Comparison of ENCODE assay signal across 8 mouse cellular contexts in genomic region chr15:83432231-83433031, GRCm38 (mm10). TPM values are rescaled to one million over a fixed set of nuclear protein-coding genes. Genes with fewer than 3 reads are reported as not detected.
DNase-seq lines count a peak whose midpoint lies in the region; ATAC-seq and TF ChIP-seq lines count a peak whose summit lies in the region.

No protein-coding gene starts in this region.

- no peaks in the 10 kb centered on the region for H3K27me3 ChIP-seq in CH12.LX (replicated peaks)
- H3K27me3 ChIP-seq in kidney, embryonic 14.5 days (ENCODE audit: control insufficient read depth, insufficient read depth, low read length) = no peaks in the 10 kb centered on the region
- no peaks in the 10 kb centered on the region for H3K27me3 ChIP-seq in forebrain, embryonic 15.5 days

- TF ChIP-seq CTCF in CH12.LX (conservative IDR thresholded peaks at IDR 0.05 in 1 of 2, IDR thresholded peaks at IDR 0.05 in 1 of 2; ENCODE audit: low read depth in 2 of 2, low read length in 2 of 2) = no peak

- peak overlapping the region; percentile 85 for H3K4me2 ChIP-seq in CH12.LX (ENCODE audit: insufficient read depth, low read depth, poor library complexity, severe bottlenecking)
- peak overlapping the region; percentile 6 for H3K4me2 ChIP-seq in kidney, embryonic 14.5 days (replicated peaks; ENCODE audit: low read depth, low read length)
- no peak overlapping the region for H3K4me2 ChIP-seq in forebrain, embryonic 15.5 days (replicated peaks)

- peak overlapping the region; percentile 37 to 58 (median 52) for H3K4me3 ChIP-seq in CH12.LX (replicated peaks in 1 of 3; ENCODE audit: low read depth in 2 of 3, low read length in 2 of 3, poor library complexity in 1 of 3)
- no peak overlapping the region; the same call in 1 of the 2 replicates for H3K4me3 ChIP-seq in kidney, embryonic 14.5 days (ENCODE audit: low read length)
- H3K4me3 ChIP-seq in forebrain, embryonic 15.5 days = no peak overlapping the region

- peak; percentile 23; the same call in 1 of the 2 replicates for TF ChIP-seq EP300 in CH12.LX (IDR thresholded peaks at IDR 0.05; ENCODE audit: low read length)

- peak; percentile 44; the same call in 1 of the 2 replicates for TF ChIP-seq POLR2A in CH12.LX (IDR thresholded peaks at IDR 0.05; ENCODE audit: low read depth, low read length)

- TF ChIP-seq RAD21 in CH12.LX (IDR thresholded peaks at IDR 0.05; ENCODE audit: low read depth, low read length) = no peak; the same call in 1 of the 2 replicates

- whole genome bisulfite sequencing in kidney, embryonic 14.5 days = 42% methylated on average over 15 of the region's 15 CpGs
- 73% methylated on average over 15 of the region's 15 CpGs for WGBS in forebrain, embryonic 15.5 days

- H3K9ac ChIP-seq in CH12.LX (ENCODE audit: insufficient read depth, low read depth) = peak overlapping the region; percentile 72
- peak overlapping the region; percentile 23; the same call in 1 of the 2 replicates for H3K9ac ChIP-seq in kidney, embryonic 14.5 days (ENCODE audit: low read depth, low read length)
- H3K9ac ChIP-seq in forebrain, embryonic 15.5 days (replicated peaks) = no peak overlapping the region

- ATAC-seq in kidney, embryonic 14.5 days (ENCODE audit: low FRiP score, low TSS enrichment) = no peak
- ATAC-seq in forebrain, embryonic 15.5 days (replicated peaks) = no peak

- DNase-seq in CH12.LX (ENCODE audit: extremely low read depth) = peak; percentile 68
- DNase-seq in adrenal gland, adult 8-10 months = peak; percentile 63
- DNase-seq in heart, adult 11 months = peak; percentile 98
- DNase-seq in lung, postnatal 14 days = peak; percentile 53
- DNase-seq in thymus, postnatal 36 days = peak; percentile 15 to 19
- DNase-seq in cerebellum, postnatal 25 days = no peak

- no peaks in the 10 kb centered on the region for H3K9me3 ChIP-seq in CH12.LX (replicated peaks; ENCODE audit: low read length)
- no peaks in the 10 kb centered on the region for H3K9me3 ChIP-seq in kidney, embryonic 14.5 days (ENCODE audit: control insufficient read depth, low read length)
- no peaks in the 10 kb centered on the region for H3K9me3 ChIP-seq in forebrain, embryonic 15.5 days

- H3K27ac ChIP-seq in CH12.LX (ENCODE audit: insufficient read depth, low read depth) = peak overlapping the region; percentile 45
- H3K27ac ChIP-seq in kidney, embryonic 14.5 days (ENCODE audit: low read depth, low read length) = peak overlapping the region; percentile 77; the same call in 1 of the 2 replicates
- no peak overlapping the region for H3K27ac ChIP-seq in forebrain, embryonic 15.5 days (replicated peaks)

- peaks cover 27 to 80% of the 10 kb centered on the region in 2 experiments for H3K4me1 ChIP-seq in CH12.LX (ENCODE audit: control insufficient read depth in 1 of 2, insufficient read depth in 2 of 2)
- H3K4me1 ChIP-seq in kidney, embryonic 14.5 days (ENCODE audit: control insufficient read depth, insufficient read depth, low read length) = peaks cover 26% of the 10 kb centered on the region
- H3K4me1 ChIP-seq in forebrain, embryonic 15.5 days = peaks cover 12% of the 10 kb centered on the region

- peaks cover 29% of the 10 kb centered on the region for H3K79me2 ChIP-seq in CH12.LX (replicated peaks; ENCODE audit: control insufficient read depth, extremely low read depth, insufficient read depth, poor library complexity, severe bottlenecking)

- peaks cover 0 to under 1% of the 10 kb centered on the region in 2 experiments for H3K36me3 ChIP-seq in CH12.LX (replicated peaks in 1 of 2; ENCODE audit: control insufficient read depth in 1 of 2, insufficient read depth in 1 of 2, low read length in 1 of 2)
- no peaks in the 10 kb centered on the region for H3K36me3 ChIP-seq in kidney, embryonic 14.5 days (ENCODE audit: control insufficient read depth, insufficient read depth, low read length)
- H3K36me3 ChIP-seq in forebrain, embryonic 15.5 days = no peaks in the 10 kb centered on the region

- in situ Hi-C loops in CH12.LX (cut with MboI; ENCODE audit: low pct_ligation_motif_present, low pct_unique_long_range_greater_than_20kb, low sequenced_read_pairs) = no loop called here

- dilution Hi-C loops in CH12.LX (cut with MboI; ENCODE audit: extremely low pct_ligation_motif_present, extremely low pct_unique_long_range_greater_than_20kb, low sequenced_read_pairs) = no loop called here

TF ChIP-seq in CH12.LX, 34 proteins besides CTCF, POLR2A, EP300 and RAD21:
- peak; percentile 81 for TF ChIP-seq ETS1 (conservative IDR thresholded peaks at IDR 0.05; ENCODE audit: low read depth, low read length)
- peak; percentile 52; the same call in 1 of the 2 replicates for TF ChIP-seq IRF4 (IDR thresholded peaks at IDR 0.05; ENCODE audit: low read depth, low read length)
- TF ChIP-seq CHD1 (IDR thresholded peaks at IDR 0.05; ENCODE audit: low read depth, low read length) = peak; percentile 40; the same call in 1 of the 2 replicates
- TF ChIP-seq SIN3A (IDR thresholded peaks at IDR 0.05; ENCODE audit: low read length) = peak; percentile 70; the same call in 1 of the 2 replicates
- TF ChIP-seq USF1 (IDR thresholded peaks at IDR 0.05; ENCODE audit: low read depth, low read length) = no peak
- TF ChIP-seq HCFC1 (IDR thresholded peaks at IDR 0.05; ENCODE audit: low read depth, low read length) = peak; percentile 26; the same call in 1 of the 2 replicates
- TF ChIP-seq TCF12 (IDR thresholded peaks at IDR 0.05; ENCODE audit: low read depth, low read length) = peak; percentile 71; the same call in 1 of the 2 replicates
- peak; percentile 83 for TF ChIP-seq MXI1 (IDR thresholded peaks at IDR 0.05; ENCODE audit: low read depth, low read length)
- TF ChIP-seq TBP (conservative IDR thresholded peaks at IDR 0.05; ENCODE audit: low read depth, low read length) = peak; percentile 67; the same call in 1 of the 2 replicates
- TF ChIP-seq ELF1 (IDR thresholded peaks at IDR 0.05; ENCODE audit: low read depth, low read length) = peak; percentile 18; the same call in 1 of the 2 replicates
- TF ChIP-seq ZMIZ1 (IDR thresholded peaks at IDR 0.05; ENCODE audit: low read depth, low read length) = no peak
- TF ChIP-seq KAT2A (IDR thresholded peaks at IDR 0.05; ENCODE audit: insufficient replicate concordance, low read length) = 0 out of 2 replicates have a peak, but pooled peaks have one; percentile 11
- TF ChIP-seq MAFK (IDR thresholded peaks at IDR 0.05; ENCODE audit: insufficient replicate concordance, low read length) = no peak
- no peak; the same call in 1 of the 2 replicates for TF ChIP-seq POLR2AphosphoS2 (IDR thresholded peaks at IDR 0.05; ENCODE audit: low read depth, low read length)
- 0 out of 2 replicates have a peak, but pooled peaks have one; percentile 29 for TF ChIP-seq JUND (conservative IDR thresholded peaks at IDR 0.05; ENCODE audit: low read depth, low read length)
- TF ChIP-seq ZC3H11A (IDR thresholded peaks at IDR 0.05; ENCODE audit: low read depth, low read length) = no peak
- peak; percentile 59; the same call in 1 of the 2 replicates for TF ChIP-seq NELFE (IDR thresholded peaks at IDR 0.05; ENCODE audit: low read depth, low read length)
- TF ChIP-seq PAX5 (IDR thresholded peaks at IDR 0.05; ENCODE audit: low read length) = no peak
- peak; percentile 90 for TF ChIP-seq BHLHE40 (IDR thresholded peaks at IDR 0.05; ENCODE audit: low read depth, low read length)
- TF ChIP-seq MAX (IDR thresholded peaks at IDR 0.05; ENCODE audit: low read length) = peak; percentile 27
- no peak for TF ChIP-seq NRF1 (IDR thresholded peaks at IDR 0.05; ENCODE audit: low read depth, low read length)
- no peak for TF ChIP-seq ZKSCAN1 (IDR thresholded peaks at IDR 0.05; ENCODE audit: borderline replicate concordance, low read depth, low read length)
- peak; percentile 73; the same call in 1 of the 2 replicates for TF ChIP-seq MYC (IDR thresholded peaks at IDR 0.05; ENCODE audit: low read depth, low read length)
- TF ChIP-seq CHD2 (IDR thresholded peaks at IDR 0.05; ENCODE audit: low read length) = 0 out of 2 replicates have a peak, but pooled peaks have one; percentile 22
- TF ChIP-seq ZNF384 (IDR thresholded peaks at IDR 0.05; ENCODE audit: low read depth, low read length) = no peak
- no peak; the same call in 1 of the 2 replicates for TF ChIP-seq MEF2A (IDR thresholded peaks at IDR 0.05; ENCODE audit: borderline replicate concordance, low read depth, low read length)
- no peak for TF ChIP-seq RCOR1 (conservative IDR thresholded peaks at IDR 0.05; ENCODE audit: low read depth, low read length)
- TF ChIP-seq GABPA (IDR thresholded peaks at IDR 0.05; ENCODE audit: insufficient replicate concordance, low read depth, low read length) = no peak
- TF ChIP-seq MAZ (IDR thresholded peaks at IDR 0.05; ENCODE audit: low read depth, low read length) = peak; percentile 41; the same call in 1 of the 2 replicates
- TF ChIP-seq JUN (IDR thresholded peaks at IDR 0.05; ENCODE audit: insufficient read depth, low read depth, low read length) = no peak
- TF ChIP-seq SMC3 (IDR thresholded peaks at IDR 0.05; ENCODE audit: low read depth, low read length) = no peak
- TF ChIP-seq E2F4 (IDR thresholded peaks at IDR 0.05; ENCODE audit: insufficient replicate concordance, low read depth, low read length) = no peak
- no peak for TF ChIP-seq USF2 (conservative IDR thresholded peaks at IDR 0.05; ENCODE audit: low read depth, low read length)
- TF ChIP-seq UBTF (IDR thresholded peaks at IDR 0.05; ENCODE audit: low read depth, low read length) = no peak

RNA-seq across cellular contexts. Expression of gene Pacsin2, which starts 32.0 kb away (rescaled TPM):
- total RNA-seq in CH12.LX (2012; rRNA removed) (47.9 and 48.4 TPM in 2 replicates), CH12.LX (2014; rRNA removed) (53.6 and 53.7 TPM in 2 replicates)
- polyA plus RNA-seq in CH12.LX (2012; ENCODE audit: insufficient read length, low read depth) = 85.5 and 99.3 TPM in 2 replicates
- total RNA-seq in adrenal gland, adult 8-10 months (2022) = 100 to 1,000 TPM in 2 of 4 experiments, 10 to 100 TPM in 2; 88.4 to 126 (median 102) TPM
- polyA plus RNA-seq in kidney, embryonic 14.5 days (2014; fragmentation: Nextera tagmentation; extraction: Ambion mirVana) = 37.9 and 64.2 TPM in 2 replicates
- 21.5 and 25.5 TPM in 2 replicates for polyA plus RNA-seq in forebrain, embryonic 15.5 days (2015; fragmentation: Nextera tagmentation; extraction: Ambion mirVana)

Comparison
In these comparisons a context has a peak if more than half of its experiments do, and no peak if none do; other contexts are left out.
1. DNase-seq: peak in CH12.LX (single experiment), adrenal gland, adult 8-10 months (single experiment), heart, adult 11 months (single experiment), lung, postnatal 14 days (single experiment) and thymus, postnatal 36 days (2 of 2); none in cerebellum, postnatal 25 days (0 of 2).
2. H3K4me3 ChIP-seq: peak in CH12.LX (3 of 3); none in kidney, embryonic 14.5 days (single experiment) and forebrain, embryonic 15.5 days (single experiment).